Comparison of ENCODE assay signal across 9 mouse cellular contexts in genomic region chr4:44669485-44670181, GRCm38 (mm10). TPM values are rescaled to one million over a fixed set of nuclear protein-coding genes. Genes with fewer than 3 reads are reported as not detected.
A peak's percentile ranks its signal among the peaks of the same experiment; 100 is the strongest.
DNase-seq lines count a peak whose midpoint lies in the region; ATAC-seq and TF ChIP-seq lines count a peak whose summit lies in the region.
"Had no signal": no experiment of that assay in that cellular context is flagged by ENCODE, and none has a peak within 500 bp of the region (broad histone marks: within the 10 kb centered on the region; RNA-seq: fewer than 3 reads in every experiment).

No protein-coding gene starts in this region.

- H3K36me3 ChIP-seq in liver, adult 2 months (ENCODE audit: control insufficient read depth, insufficient read depth, low read length), result no peaks in the 10 kb centered on the region
- no peaks in the 10 kb centered on the region for H3K36me3 ChIP-seq in liver, embryonic 11.5 days (ENCODE audit: control insufficient read depth, insufficient read depth, low read length)
- H3K36me3 ChIP-seq in forebrain, embryonic 14.5 days (ENCODE audit: control insufficient read depth, insufficient read depth, low read length), result no peaks in the 10 kb centered on the region
- H3K36me3 ChIP-seq: limb, embryonic 13.5 days had no signal

- no peak for TF ChIP-seq POLR2A in liver, adult 2 months (IDR thresholded peaks at IDR 0.05; ENCODE audit: extremely low read depth, insufficient read depth, low read length)
- TF ChIP-seq POLR2A in cortical plate, adult 2 months (IDR thresholded peaks at IDR 0.05; ENCODE audit: extremely low read depth, insufficient read depth, low read length), result no peak

- no peak for ATAC-seq in liver, embryonic 11.5 days (replicated peaks; ENCODE audit: low FRiP score)
- no peak for ATAC-seq in forebrain, embryonic 14.5 days

- WGBS in liver, adult 2 months, result 84% methylated on average over 7 of the region's 7 CpGs
- 71% methylated on average over 7 of the region's 7 CpGs for WGBS in liver, embryonic 11.5 days
- 92% methylated on average over 7 of the region's 7 CpGs for WGBS in forebrain, embryonic 14.5 days

- H3K27me3 ChIP-seq in liver, adult 2 months (ENCODE audit: control insufficient read depth, insufficient read depth, low read length), result 0 out of 2 replicates have a peak, but pooled peaks cover 3% of the 10 kb centered on the region
- peaks cover 26% of the 10 kb centered on the region for H3K27me3 ChIP-seq in liver, embryonic 11.5 days (replicated peaks; ENCODE audit: control insufficient read depth, insufficient read depth, low read length)
- peaks cover 21% of the 10 kb centered on the region for H3K27me3 ChIP-seq in forebrain, embryonic 14.5 days (replicated peaks; ENCODE audit: control insufficient read depth, insufficient read depth, low read length)

- no peaks in the 10 kb centered on the region for H3K79me2 ChIP-seq in liver, adult 2 months (ENCODE audit: control insufficient read depth, insufficient read depth, low read length)

- no peaks in the 10 kb centered on the region for H3K9me3 ChIP-seq in liver, embryonic 11.5 days (ENCODE audit: control insufficient read depth, low read length)
- 0 out of 2 replicates have a peak, but pooled peaks cover 3% of the 10 kb centered on the region for H3K9me3 ChIP-seq in forebrain, embryonic 14.5 days (replicated peaks; ENCODE audit: control insufficient read depth, low read length)
- H3K9me3 ChIP-seq: limb, embryonic 13.5 days had no signal

- no peak overlapping the region for H3K9ac ChIP-seq in liver, adult 2 months (ENCODE audit: low read depth, low read length)
- H3K9ac ChIP-seq in liver, embryonic 11.5 days (ENCODE audit: low read depth, low read length), result no peak overlapping the region
- H3K9ac ChIP-seq in forebrain, embryonic 14.5 days (ENCODE audit: low read length), result no peak overlapping the region
- H3K9ac ChIP-seq: limb, embryonic 13.5 days had no signal

- H3K4me1 ChIP-seq in liver, adult 2 months (ENCODE audit: control insufficient read depth, insufficient read depth, low read length), result no peaks in the 10 kb centered on the region
- H3K4me1 ChIP-seq in liver, embryonic 11.5 days (replicated peaks; ENCODE audit: control insufficient read depth, insufficient read depth, low read length), result no peaks in the 10 kb centered on the region
- H3K4me1 ChIP-seq in cortical plate, adult 2 months (ENCODE audit: control insufficient read depth, insufficient read depth, low read length), result no peaks in the 10 kb centered on the region
- no peaks in the 10 kb centered on the region for H3K4me1 ChIP-seq in forebrain, embryonic 14.5 days (ENCODE audit: control insufficient read depth, insufficient read depth, low read length)

- no peak overlapping the region for H3K4me2 ChIP-seq in liver, embryonic 11.5 days
- no peak overlapping the region for H3K4me2 ChIP-seq in forebrain, embryonic 14.5 days (ENCODE audit: low read length)
- H3K4me2 ChIP-seq: limb, embryonic 13.5 days had no signal

- H3K27ac ChIP-seq in liver, adult 2 months (replicated peaks; ENCODE audit: insufficient read depth, low read depth, low read length), result no peak overlapping the region
- no peak overlapping the region for H3K27ac ChIP-seq in liver, embryonic 11.5 days (ENCODE audit: low read depth, low read length)
- no peak overlapping the region for H3K27ac ChIP-seq in cortical plate, adult 2 months (ENCODE audit: insufficient read depth, low read length)
- H3K27ac ChIP-seq in forebrain, embryonic 14.5 days (ENCODE audit: low read depth, low read length), result no peak overlapping the region
- H3K27ac ChIP-seq: limb, embryonic 13.5 days had no signal

- H3K4me3 ChIP-seq in liver, adult 2 months (ENCODE audit: insufficient read depth, low read depth, low read length), result no peak overlapping the region
- H3K4me3 ChIP-seq in liver, embryonic 11.5 days (ENCODE audit: low read depth, low read length), result no peak overlapping the region
- no peak overlapping the region for H3K4me3 ChIP-seq in cortical plate, adult 2 months (ENCODE audit: insufficient read depth, low read length)
- H3K4me3 ChIP-seq in forebrain, embryonic 14.5 days (ENCODE audit: low read depth, low read length), result no peak overlapping the region
- H3K4me3 ChIP-seq: limb, embryonic 13.5 days had no signal

- peak; percentile 72 for TF ChIP-seq CTCF in liver, adult 2 months (IDR thresholded peaks at IDR 0.05; ENCODE audit: low read depth, low read length)
- TF ChIP-seq CTCF in cortical plate, adult 2 months (IDR thresholded peaks at IDR 0.05; ENCODE audit: extremely low read depth, insufficient read depth, low read length), result peak; percentile 25; the same call in 1 of the 2 replicates

- DNase-seq in cerebellum, postnatal 10 days, result peak; percentile 61 to 63
- no peak for DNase-seq in cerebellum, adult 8-10 months
- no peak for DNase-seq in liver, adult 2 months (ENCODE audit: extremely low read depth, low read depth, low spot score)
- DNase-seq in liver, embryonic 11.5 days (ENCODE audit: low spot score), result no peak
- peak; percentile 37 to 68 for DNase-seq in spleen, postnatal 10 days (ENCODE audit: low spot score in 2 of 2)
- DNase-seq in forebrain, embryonic 14.5 days (ENCODE audit: low spot score), result no peak
- no peak for DNase-seq in urinary bladder, adult 18-20 months (ENCODE audit: low spot score in 2 of 2)

RNA-seq across cellular contexts. Expression of gene Pax5, which starts 40.7 kb away (rescaled TPM):
- total RNA-seq in liver, adult 2 months (2014; rRNA removed), result 0.18 and 0.60 TPM in 2 replicates
- polyA plus RNA-seq in liver, adult 2 months (2012; rRNA removed), result 0.29 and 1.4 TPM in 2 replicates
- not detected in 2 replicates for polyA plus RNA-seq in liver, embryonic 11.5 days (2014; fragmentation: Nextera tagmentation; extraction: Ambion mirVana)
- polyA plus RNA-seq in cortical plate, adult 2 months (2012; rRNA removed), result 0.06 TPM in 2 replicates
- polyA plus RNA-seq in forebrain, embryonic 14.5 days (2014; fragmentation: Nextera tagmentation; extraction: Ambion mirVana), result 0.10 and 0.20 TPM in 2 replicates
- polyA plus RNA-seq: limb, embryonic 13.5 days had no signal

Comparison
In these comparisons a context has a peak if more than half of its experiments do, and no peak if none do; other contexts are left out.
1. DNase-seq: peak in cerebellum, postnatal 10 days (2 of 2) and spleen, postnatal 10 days (2 of 2); none in cerebellum, adult 8-10 months (single experiment), liver, adult 2 months (single experiment), liver, embryonic 11.5 days (single experiment), forebrain, embryonic 14.5 days (single experiment) and urinary bladder, adult 18-20 months (0 of 2).